Mouse (Mus musculus) brain, embryonic 14.5 days (tissue): ENCODE measurements at regions not wholly inside any gene's neighbourhood (a gene's known extent, or its start where the extent isn't known, plus 50 kb on each side); places are given as distances from the start of the nearest gene placed in this dataset.

Experiments used
- CTCF ChIP-seq: fragments of 200-500 bp; IDR thresholded peaks from 2 replicates; pipeline ENCODE4 v1.5.1; 2012; ENCODE audit warnings: inconsistent platforms, mild to moderate bottlenecking, moderate library complexity, borderline replicate concordance; ENCODE audit not compliant: insufficient read depth, insufficient read length; ENCODE audit errors: extremely low read depth
- POLR2A ChIP-seq: fragments of 200-500 bp; IDR thresholded peaks from 2 replicates; pipeline ENCODE4 v1.6.1; 2012; ENCODE audit warnings: mild to moderate bottlenecking, inconsistent platforms, borderline replicate concordance; ENCODE audit not compliant: poor library complexity, insufficient read depth, insufficient read length, severe bottlenecking; ENCODE audit errors: extremely low read depth

- no peak for TF ChIP-seq POLR2A
- no peak for TF ChIP-seq CTCF
These were observed 551.7 kb upstream of the Large1 start for GRCm38 (mm10) chr8:73905071-73905470.
